Comparison of ENCODE assay signal across 20 mouse cellular contexts in genomic region chr5:127129495-127129894, GRCm38 (mm10).
A peak's percentile ranks its signal among the peaks of the same experiment; 100 is the strongest.
DNase-seq lines count a peak whose midpoint lies in the region; ATAC-seq and TF ChIP-seq lines count a peak whose summit lies in the region.
"Had no signal": no experiment of that assay in that cellular context is flagged by ENCODE, and none has a peak within 500 bp of the region (broad histone marks: within the 10 kb centered on the region; RNA-seq: fewer than 3 reads in every experiment).

No protein-coding gene starts in this region.

- H3K36me3 ChIP-seq in forebrain, postnatal 0 days (ENCODE audit: insufficient read depth): no peaks in the 10 kb centered on the region
- no peaks in the 10 kb centered on the region for H3K36me3 ChIP-seq in forebrain, embryonic 12.5 days (replicated peaks)
- H3K36me3 ChIP-seq: forebrain, embryonic 10.5 days; hindbrain, embryonic 12.5 days; hindbrain, embryonic 15.5 days had no signal

- intact Hi-C loops in left cerebral cortex, postnatal 14 days (cut with DNase I): no loop called here
- intact Hi-C loops in left cerebral cortex, postnatal 36 days (cut with DNase I): no loop called here

- peak; percentile 15 for DNase-seq in forebrain, postnatal 0 days
- DNase-seq in frontal cortex, postnatal 36 days (ENCODE audit: low spot score in 2 of 2): peak; percentile 3 to 14
- no peak for DNase-seq in frontal cortex, postnatal 25 days (ENCODE audit: low spot score in 2 of 2)
- peak; percentile 19 to 34 for DNase-seq in left cerebral cortex, postnatal 14 days (ENCODE audit: low spot score in 2 of 2)
- DNase-seq in left cerebral cortex, postnatal 36 days (ENCODE audit: low spot score in 2 of 2): no peak
- DNase-seq in right cerebral cortex, adult 18-20 months: peak; percentile 20
- no peak for DNase-seq in right cerebral cortex, postnatal 36 days (ENCODE audit: low spot score in 2 of 2)
- DNase-seq: adrenal gland, adult 8-10 months; adrenal gland, postnatal 25 days; cerebellum, adult 18-20 months; cerebellum, adult 9-10 months; cerebellum, postnatal 14 days; gastrocnemius, postnatal 25 days had no signal

- H3K4me3 ChIP-seq in forebrain, postnatal 0 days (ENCODE audit: low read depth, low read length): no peak overlapping the region
- no peak overlapping the region for H3K4me3 ChIP-seq in forebrain, embryonic 12.5 days (replicated peaks)
- H3K4me3 ChIP-seq: forebrain, embryonic 10.5 days; hindbrain, embryonic 12.5 days; hindbrain, embryonic 15.5 days had no signal

- H3K27me3 ChIP-seq in forebrain, postnatal 0 days (ENCODE audit: insufficient read depth, low read length): no peaks in the 10 kb centered on the region
- H3K27me3 ChIP-seq in forebrain, embryonic 12.5 days: no peaks in the 10 kb centered on the region
- H3K27me3 ChIP-seq: hindbrain, embryonic 12.5 days; hindbrain, embryonic 15.5 days had no signal

- no peak overlapping the region for H3K9ac ChIP-seq in forebrain, postnatal 0 days
- no peak overlapping the region for H3K9ac ChIP-seq in forebrain, embryonic 12.5 days
- H3K9ac ChIP-seq: hindbrain, embryonic 12.5 days; hindbrain, embryonic 15.5 days had no signal

- no peaks in the 10 kb centered on the region for H3K4me1 ChIP-seq in forebrain, postnatal 0 days (ENCODE audit: insufficient read depth)
- H3K4me1 ChIP-seq in forebrain, embryonic 12.5 days: no peaks in the 10 kb centered on the region
- H3K4me1 ChIP-seq: forebrain, embryonic 10.5 days; hindbrain, embryonic 12.5 days; hindbrain, embryonic 15.5 days had no signal

- 78% methylated on average over 7 of the region's 7 CpGs for WGBS in forebrain, postnatal 0 days
- 85% methylated on average over 7 of the region's 7 CpGs for WGBS in forebrain, embryonic 12.5 days

- ATAC-seq in forebrain, postnatal 0 days: no peak
- ATAC-seq in forebrain, embryonic 12.5 days (ENCODE audit: low FRiP score): no peak
- ATAC-seq: activated CD4-positive, CD25-positive, alpha-beta regulatory T cell, adult 4 months; forebrain, embryonic 14.5 days had no signal

- H3K4me2 ChIP-seq in forebrain, postnatal 0 days (ENCODE audit: low read depth): no peak overlapping the region
- H3K4me2 ChIP-seq in forebrain, embryonic 12.5 days: no peak overlapping the region
- H3K4me2 ChIP-seq: heart, embryonic 11.5 days; hindbrain, embryonic 12.5 days; hindbrain, embryonic 15.5 days had no signal

- H3K27ac ChIP-seq in forebrain, postnatal 0 days (ENCODE audit: low read depth, low read length): no peak overlapping the region
- H3K27ac ChIP-seq in forebrain, embryonic 12.5 days: no peak overlapping the region
- H3K27ac ChIP-seq: forebrain, embryonic 10.5 days; hindbrain, embryonic 12.5 days; hindbrain, embryonic 15.5 days had no signal

- no peaks in the 10 kb centered on the region for H3K9me3 ChIP-seq in forebrain, postnatal 0 days (ENCODE audit: low read length)
- H3K9me3 ChIP-seq in forebrain, embryonic 12.5 days: no peaks in the 10 kb centered on the region
- H3K9me3 ChIP-seq: hindbrain, embryonic 15.5 days had no signal

- TF ChIP-seq CTCF in forebrain, postnatal 0 days (IDR thresholded peaks at IDR 0.05; ENCODE audit: low read depth): no peak

Comparison
In these comparisons a context has a peak if more than half of its experiments do, and no peak if none do; other contexts are left out.
1. DNase-seq: peak in forebrain, postnatal 0 days (single experiment), frontal cortex, postnatal 36 days (2 of 2), left cerebral cortex, postnatal 14 days (2 of 2) and right cerebral cortex, adult 18-20 months (single experiment); none in frontal cortex, postnatal 25 days (0 of 2), left cerebral cortex, postnatal 36 days (0 of 2) and right cerebral cortex, postnatal 36 days (0 of 2).